Mouse (Mus musculus) cerebellum, postnatal 14 days (tissue): Measurements from ENCODE around the gene Acbd3.
A peak's percentile ranks its signal among the peaks of the same experiment; 100 is the strongest.

Source experiments
- DNase-seq, 2 experiments: peaks; one replicate each; pipeline ENCODE4 v3.0.0; 2021; ENCODE audit warnings: mixed read lengths in 2 of 2

The Acbd3 gene

GRCm38 (mm10) chr1:180791821-180792480 lies 66.1 kb downstream of the Acbd3 start:
- peak; percentile 87 to 91 for DNase-seq

GRCm38 (mm10) chr1:180792814-180793213 lies 67.0 kb downstream of the Acbd3 start:
- peak; percentile 88 to 95 for DNase-seq

DNA sequence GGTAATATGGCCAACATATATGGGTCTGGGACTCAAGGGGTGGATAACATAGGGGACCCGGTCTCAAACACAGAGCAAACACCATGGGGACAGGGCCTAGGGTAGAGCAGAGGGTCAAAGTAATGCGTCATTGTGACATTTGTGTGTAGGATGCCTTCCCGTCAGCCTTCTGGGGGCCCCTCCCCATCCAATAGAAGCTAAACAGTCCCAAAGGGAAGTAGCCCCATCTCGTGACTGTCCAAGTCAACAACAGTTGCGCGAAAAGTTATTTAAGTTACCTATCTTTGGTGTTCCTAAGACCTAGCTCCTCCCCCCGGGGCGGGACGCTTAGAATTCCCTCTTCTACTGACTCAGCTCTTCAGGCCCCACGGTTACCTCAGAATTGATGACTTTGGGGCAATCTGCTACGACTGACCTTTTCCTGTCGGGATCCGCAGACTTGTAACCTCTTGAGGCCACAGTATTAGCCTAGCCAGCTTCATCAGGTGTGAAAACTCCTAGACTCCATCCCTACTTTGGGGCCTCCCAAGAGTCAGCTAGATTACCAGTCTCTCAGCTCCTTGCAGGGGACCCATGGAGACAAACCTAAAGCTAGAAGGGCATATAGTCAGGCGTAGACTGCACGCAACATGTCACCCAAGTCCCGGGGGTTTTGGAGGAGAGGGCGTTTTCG lies 67.7 kb downstream of the Acbd3 start:
- DNase-seq = peak; percentile 65 to 71

- peak; percentile 88 to 90 for DNase-seq
These were observed 68.3 kb downstream of the Acbd3 start for GRCm38 (mm10) chr1:180794170-180794569.

DNA sequence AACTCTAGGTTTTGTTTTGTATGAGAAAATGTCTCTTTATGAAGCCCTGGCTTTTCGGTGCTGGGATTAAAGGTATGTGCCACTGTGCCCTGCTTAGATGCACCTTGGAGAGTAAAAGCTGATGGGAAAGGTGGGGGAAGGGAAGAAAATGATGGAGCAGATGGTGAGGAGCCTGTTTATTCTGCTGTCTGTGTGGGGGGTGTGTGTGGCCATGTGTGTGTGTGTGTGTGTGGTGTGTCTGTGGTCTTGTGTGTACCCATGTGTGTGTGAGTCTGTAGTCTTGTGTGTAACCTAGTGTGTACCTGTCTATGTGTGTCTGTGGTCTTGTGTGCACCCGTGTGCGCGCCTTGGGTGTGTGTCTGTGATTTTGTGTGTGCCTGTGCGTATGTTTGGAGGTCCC lies 72.8 kb downstream of the Acbd3 start:
- DNase-seq = peak; percentile 65 to 73

DNA sequence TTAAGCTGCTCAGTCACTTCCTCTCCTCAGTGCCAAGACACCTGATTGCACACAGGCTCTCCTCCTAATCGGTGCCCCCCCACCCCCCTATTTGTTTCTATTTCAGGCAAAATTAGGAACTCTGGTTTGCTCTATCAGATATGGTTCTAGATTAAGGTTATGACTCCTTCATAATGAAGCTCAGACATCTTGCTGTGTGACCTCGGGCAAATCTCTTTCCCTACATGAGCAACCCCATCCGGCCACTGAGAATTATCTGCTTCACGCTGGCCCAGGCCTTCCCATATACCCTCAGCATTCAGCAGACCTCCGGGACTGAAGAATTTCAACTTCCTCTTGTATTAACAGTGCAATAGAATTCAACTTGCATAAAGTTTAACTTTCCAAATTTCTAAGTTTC lies 73.4 kb downstream of the Acbd3 start:
- no peak for DNase-seq

DNA sequence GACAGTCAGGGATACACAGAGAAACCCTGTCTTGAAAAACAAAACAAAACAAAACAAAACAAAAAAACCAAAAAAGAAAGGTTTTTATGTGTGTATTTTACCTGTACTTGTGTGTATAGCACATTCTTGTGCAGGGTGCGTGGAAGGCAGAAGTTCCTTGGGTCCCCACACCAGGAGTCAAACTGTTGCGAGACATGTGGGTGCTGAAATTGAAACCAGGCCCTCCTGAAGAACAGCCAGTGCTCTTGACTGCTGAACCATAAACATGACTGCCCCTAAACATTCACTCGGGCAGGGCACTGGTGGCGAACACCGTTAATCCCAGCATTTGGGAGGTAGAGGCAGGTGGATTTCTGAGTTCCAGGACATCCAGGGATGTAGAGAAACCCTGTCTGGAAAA lies 74.2 kb downstream of the Acbd3 start:
- DNase-seq = no peak

GRCm38 (mm10) chr1:180800814-180801213 lies 75.0 kb downstream of the Acbd3 start:
- DNase-seq = no peak

GRCm38 (mm10) chr1:180801466-180801994 lies 75.7 kb downstream of the Acbd3 start:
- DNase-seq = no peak
